Mouse (Mus musculus): ENCODE data around the gene Nol4l. TPM values are rescaled to one million over a fixed set of nuclear protein-coding genes. Genes with fewer than 3 reads are reported as not detected.
A peak's percentile ranks its signal among the peaks of the same experiment; 100 is the strongest.

The Nol4l gene
- polyA plus RNA-seq, 1 experiment from 2014 or later, result 25.6 TPM

DNA sequence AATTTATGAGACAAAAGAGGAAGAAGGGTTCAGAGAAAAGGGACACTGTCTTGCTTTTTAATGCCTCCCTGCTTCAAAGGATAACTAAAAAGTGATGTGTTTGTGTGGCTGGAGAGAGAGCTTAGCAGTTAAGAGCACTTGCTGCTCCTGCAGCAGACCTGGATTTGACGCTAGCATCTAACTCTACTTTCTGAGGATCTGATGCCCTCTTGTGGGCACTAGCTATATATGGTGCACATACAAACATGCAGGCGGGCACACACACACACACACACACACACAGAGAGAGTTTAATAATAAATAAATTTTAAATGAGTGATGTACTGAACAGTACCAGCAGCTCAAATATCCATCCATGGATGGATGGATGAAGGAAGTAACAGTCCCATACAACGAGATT, 66.5 kb downstream of the Nol4l start:
- Histone ChIP-seq H3K9me3 (no peaks in the 10 kb centered on the region), H3K27me3 (replicated peaks) (no peaks in the 10 kb centered on the region), H3K9ac (no peak overlapping the region), H3K36me3 (no peaks in the 10 kb centered on the region), H3K4me3 (replicated peaks) (no peak overlapping the region), H3K4me1 (replicated peaks) (no peaks in the 10 kb centered on the region), H3K4me2 (replicated peaks) (no peak overlapping the region), H3K27ac (no peak overlapping the region)
- 74% methylated on average over 3 of the region's 3 CpGs for WGBS
- no peak for ATAC-seq

DNA sequence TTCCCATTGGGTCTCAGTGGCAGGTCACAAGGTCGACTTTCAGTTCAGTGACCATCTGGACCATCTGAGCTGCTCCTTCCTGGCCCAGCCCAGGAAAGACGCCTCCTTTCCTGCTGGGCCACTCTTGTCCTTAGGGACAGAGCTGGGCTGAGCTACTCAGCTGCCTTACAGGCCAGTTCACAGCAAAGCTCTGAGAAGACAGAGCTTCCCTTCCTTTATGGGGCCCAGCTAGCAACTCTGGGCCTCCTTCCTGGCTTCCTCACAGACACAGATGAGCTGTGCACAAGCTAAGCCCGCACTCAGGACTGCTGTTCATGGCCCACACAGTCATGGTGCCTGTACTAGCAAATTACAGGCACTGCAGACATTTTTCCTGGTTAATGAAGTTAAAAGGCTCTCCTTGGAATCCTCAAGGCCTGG, 71.7 kb downstream of the Nol4l start:
- no peak for ATAC-seq
- H3K9ac ChIP-seq, result no peak overlapping the region
- H3K4me1 ChIP-seq (replicated peaks), result peaks cover 19% of the 10 kb centered on the region; the same call in 1 of the 2 replicates
- H3K27me3 ChIP-seq (replicated peaks), result no peaks in the 10 kb centered on the region
- WGBS, result 40% methylated on average over 3 of the region's 3 CpGs
- no peak overlapping the region for H3K4me2 ChIP-seq (replicated peaks)
- no peak overlapping the region for H3K4me3 ChIP-seq (replicated peaks)
- H3K27ac ChIP-seq, result peak overlapping the region; percentile 49
- H3K9me3 ChIP-seq, result no peaks in the 10 kb centered on the region
- no peaks in the 10 kb centered on the region for H3K36me3 ChIP-seq

DNA sequence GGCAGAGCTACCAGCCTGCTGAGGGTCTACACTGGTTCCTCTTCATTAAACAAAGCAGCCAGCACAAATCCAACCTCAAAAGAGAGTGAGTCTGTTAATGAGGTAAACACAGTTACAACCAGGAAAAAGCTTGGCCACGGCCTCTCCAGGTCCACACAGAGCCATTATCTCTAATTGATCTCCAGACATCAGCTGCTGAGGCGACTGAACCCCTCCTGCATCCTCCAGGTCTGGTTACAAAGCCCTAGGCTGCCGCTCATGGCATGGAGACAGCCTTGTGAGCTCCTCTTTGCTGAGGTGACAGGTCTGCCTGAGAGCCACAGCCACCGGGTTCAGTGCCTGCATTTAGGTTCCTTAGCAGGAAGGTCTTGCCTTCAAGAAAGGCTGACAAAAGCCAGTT, 72.3 kb downstream of the Nol4l start:
- WGBS, result 40% methylated on average over 4 of the region's 4 CpGs
- no peaks in the 10 kb centered on the region for H3K36me3 ChIP-seq
- H3K27me3 ChIP-seq (replicated peaks), result no peaks in the 10 kb centered on the region
- H3K4me3 ChIP-seq (replicated peaks), result no peak overlapping the region
- H3K4me2 ChIP-seq (replicated peaks), result no peak overlapping the region
- H3K27ac ChIP-seq, result peak overlapping the region; percentile 49
- peaks cover 19% of the 10 kb centered on the region; the same call in 1 of the 2 replicates for H3K4me1 ChIP-seq (replicated peaks)
- no peak for ATAC-seq
- H3K9me3 ChIP-seq, result no peaks in the 10 kb centered on the region
- no peak overlapping the region for H3K9ac ChIP-seq

DNA sequence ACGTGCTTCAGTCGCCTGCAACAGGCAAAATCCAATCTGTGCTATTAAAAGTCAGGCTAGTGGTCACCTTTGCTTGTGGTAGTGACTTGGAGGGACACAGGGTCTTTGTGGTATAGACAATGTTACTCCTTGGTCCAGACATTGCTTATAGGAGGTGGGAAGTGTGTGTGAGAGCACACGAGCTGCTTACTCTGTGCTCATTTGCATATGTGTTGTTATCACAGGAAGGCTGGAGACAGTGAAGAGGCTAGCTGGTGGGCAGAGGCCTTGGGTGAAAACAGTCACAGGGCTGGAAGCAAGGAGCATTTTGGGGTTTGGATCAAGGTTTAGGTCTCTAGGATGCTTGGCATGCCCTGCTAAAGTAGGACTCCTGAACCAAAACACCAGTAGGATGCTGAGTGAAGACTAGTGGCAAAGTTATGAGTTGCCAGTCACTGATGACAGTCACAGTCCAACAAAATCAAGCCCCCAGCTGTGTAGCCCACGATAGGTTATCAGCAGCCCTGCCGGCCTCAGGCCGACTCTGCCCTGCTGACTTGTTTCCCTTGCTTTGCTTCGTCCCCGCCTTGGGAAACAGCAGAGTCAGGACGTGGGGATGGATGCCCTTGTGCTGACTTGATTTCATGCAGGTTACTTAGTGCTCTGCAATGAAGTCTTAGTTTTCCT, 74.8 kb downstream of the Nol4l start:
- WGBS, result 68% methylated on average over 9 of the region's 9 CpGs
- Histone ChIP-seq H3K4me2 (replicated peaks) (no peak overlapping the region), H3K9ac (no peak overlapping the region), H3K36me3 (no peaks in the 10 kb centered on the region), H3K9me3 (no peaks in the 10 kb centered on the region), H3K4me1 (replicated peaks) (peaks cover 19% of the 10 kb centered on the region; the same call in 1 of the 2 replicates), H3K27ac (no peak overlapping the region), H3K27me3 (replicated peaks) (no peaks in the 10 kb centered on the region), H3K4me3 (replicated peaks) (no peak overlapping the region)
- no peak for ATAC-seq

DNA sequence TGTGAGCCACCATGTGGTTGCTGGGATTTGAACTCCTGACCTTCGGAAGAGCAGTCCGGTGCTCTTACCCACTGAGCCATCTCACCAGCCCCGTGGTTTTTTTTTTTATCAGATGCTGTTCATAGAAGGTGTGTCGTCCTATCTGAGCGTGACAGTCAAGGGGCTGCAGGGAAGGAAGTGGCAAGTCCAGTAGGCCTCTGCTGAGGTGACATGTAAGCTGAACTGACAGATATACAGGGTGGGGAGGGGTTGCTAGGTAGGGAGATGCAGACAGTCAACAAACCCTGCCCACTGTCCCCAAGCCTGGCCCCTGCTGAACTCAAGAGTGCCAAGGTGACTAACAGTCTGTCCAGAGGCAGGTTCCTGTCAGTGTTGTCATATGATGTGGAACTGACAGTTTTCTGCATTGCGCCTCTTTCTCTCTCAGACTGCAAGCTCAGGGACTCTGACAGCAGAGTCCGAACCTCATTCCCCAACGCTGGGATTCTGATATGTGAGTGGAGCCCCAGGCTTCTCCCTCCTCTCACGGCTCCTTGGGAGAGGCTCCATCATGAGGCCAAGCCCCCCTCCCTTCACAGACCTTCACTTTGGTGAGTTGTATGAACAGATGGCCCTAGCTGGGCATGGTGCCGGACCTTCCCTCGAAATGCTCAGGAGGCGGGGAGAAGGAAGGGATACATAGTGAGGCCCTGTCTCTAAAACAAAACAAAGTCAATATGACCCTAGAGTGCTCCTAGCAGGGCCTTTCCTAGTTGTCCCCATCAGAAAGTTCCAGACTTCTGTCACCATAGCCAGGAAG, 75.6 kb downstream of the Nol4l start:
- H3K4me2 ChIP-seq (replicated peaks), result no peak overlapping the region
- no peak overlapping the region for H3K4me3 ChIP-seq (replicated peaks)
- no peak overlapping the region for H3K27ac ChIP-seq
- H3K9ac ChIP-seq, result no peak overlapping the region
- peaks cover 19% of the 10 kb centered on the region; the same call in 1 of the 2 replicates for H3K4me1 ChIP-seq (replicated peaks)
- no peaks in the 10 kb centered on the region for H3K27me3 ChIP-seq (replicated peaks)
- H3K9me3 ChIP-seq, result no peaks in the 10 kb centered on the region
- ATAC-seq, result peak; percentile 79
- H3K36me3 ChIP-seq, result no peaks in the 10 kb centered on the region
- 57% methylated on average over 12 of the region's 12 CpGs for WGBS

DNA sequence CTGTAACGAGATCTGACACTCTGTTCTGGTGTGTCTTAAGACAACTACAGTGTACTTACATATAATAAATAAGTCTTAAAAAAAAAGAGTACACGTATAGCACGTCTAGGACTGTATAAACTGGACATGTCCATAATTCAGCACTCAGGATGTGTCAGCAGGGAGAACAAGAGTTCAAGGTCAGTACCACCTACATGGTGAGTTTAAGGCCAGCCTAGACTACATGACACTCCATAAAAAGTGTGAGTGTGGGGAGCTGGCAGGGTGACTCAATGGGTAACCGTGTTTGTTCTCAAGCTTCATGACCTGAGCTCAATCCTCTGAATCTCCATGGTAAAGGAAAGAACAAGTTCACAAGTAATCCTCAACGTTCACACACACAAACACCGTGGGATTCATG, 81.3 kb downstream of the Nol4l start:
- H3K4me3 ChIP-seq (replicated peaks), result no peak overlapping the region
- no peak overlapping the region for H3K4me2 ChIP-seq (replicated peaks)
- no peak for ATAC-seq
- H3K27me3 ChIP-seq (replicated peaks), result no peaks in the 10 kb centered on the region
- 73% methylated on average over 6 of the region's 6 CpGs for WGBS
- no peaks in the 10 kb centered on the region for H3K36me3 ChIP-seq
- no peaks in the 10 kb centered on the region for H3K9me3 ChIP-seq
- H3K9ac ChIP-seq, result no peak overlapping the region
- no peak overlapping the region for H3K27ac ChIP-seq
- H3K4me1 ChIP-seq (replicated peaks), result 0 out of 2 replicates have a peak, but pooled peaks cover 9% of the 10 kb centered on the region

DNA sequence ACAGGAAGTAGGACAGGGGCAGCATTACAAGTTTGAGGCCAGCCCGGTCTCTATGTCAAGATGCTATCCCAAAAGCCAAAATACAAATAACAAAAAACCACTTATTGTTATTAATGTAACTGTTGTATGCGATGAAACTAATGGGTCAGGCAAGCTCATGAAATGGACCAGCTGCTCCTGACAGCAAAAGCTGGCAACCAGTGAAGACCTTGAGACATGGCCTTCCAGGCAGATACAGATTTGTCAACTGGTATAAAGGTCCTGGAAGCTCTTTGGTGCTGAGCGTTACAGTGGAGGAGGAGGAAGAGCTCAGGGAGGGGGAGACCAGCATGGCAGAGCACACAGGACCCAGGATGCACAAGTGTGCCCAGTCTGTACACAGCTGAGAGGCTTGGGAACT, 82.1 kb downstream of the Nol4l start:
- WGBS, result 67% methylated on average over 3 of the region's 3 CpGs
- no peak overlapping the region for H3K27ac ChIP-seq
- H3K4me2 ChIP-seq (replicated peaks), result no peak overlapping the region
- no peaks in the 10 kb centered on the region for H3K9me3 ChIP-seq
- no peaks in the 10 kb centered on the region for H3K36me3 ChIP-seq
- H3K27me3 ChIP-seq (replicated peaks), result no peaks in the 10 kb centered on the region
- H3K4me3 ChIP-seq (replicated peaks), result no peak overlapping the region
- ATAC-seq, result no peak
- no peak overlapping the region for H3K9ac ChIP-seq
- peaks cover 11% of the 10 kb centered on the region; the same call in 1 of the 2 replicates for H3K4me1 ChIP-seq (replicated peaks)

DNA sequence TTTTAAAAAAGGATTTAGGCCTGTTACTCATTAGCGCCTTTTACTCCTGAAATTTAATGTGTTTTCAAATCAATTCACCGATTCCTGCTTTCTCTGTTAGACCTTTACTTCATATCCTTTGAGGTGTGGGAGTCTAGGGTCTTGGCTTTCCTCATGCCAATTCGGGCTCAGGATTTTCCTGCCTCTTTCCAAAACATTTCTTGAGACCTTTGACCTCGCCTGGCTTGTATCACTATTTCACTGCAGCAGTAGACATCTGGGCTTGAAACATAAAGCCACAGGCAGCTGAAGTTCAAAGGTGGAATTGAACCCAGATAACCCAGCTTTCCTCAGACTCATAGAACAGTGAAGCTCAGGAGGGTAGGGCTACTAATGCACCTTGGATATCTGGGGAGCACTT, 83.3 kb downstream of the Nol4l start:
- Histone ChIP-seq H3K36me3 (no peaks in the 10 kb centered on the region), H3K9me3 (no peaks in the 10 kb centered on the region), H3K27ac (no peak overlapping the region; the same call in 1 of the 2 replicates), H3K9ac (0 out of 2 replicates have a peak overlapping the region, but pooled peaks have one; percentile 6), H3K4me2 (replicated peaks) (peak overlapping the region; percentile 99), H3K4me3 (replicated peaks) (no peak overlapping the region), H3K27me3 (replicated peaks) (no peaks in the 10 kb centered on the region), H3K4me1 (replicated peaks) (peaks cover 24% of the 10 kb centered on the region)
- ATAC-seq, result no peak
- WGBS, result 21% methylated on average over 4 of the region's 4 CpGs

DNA sequence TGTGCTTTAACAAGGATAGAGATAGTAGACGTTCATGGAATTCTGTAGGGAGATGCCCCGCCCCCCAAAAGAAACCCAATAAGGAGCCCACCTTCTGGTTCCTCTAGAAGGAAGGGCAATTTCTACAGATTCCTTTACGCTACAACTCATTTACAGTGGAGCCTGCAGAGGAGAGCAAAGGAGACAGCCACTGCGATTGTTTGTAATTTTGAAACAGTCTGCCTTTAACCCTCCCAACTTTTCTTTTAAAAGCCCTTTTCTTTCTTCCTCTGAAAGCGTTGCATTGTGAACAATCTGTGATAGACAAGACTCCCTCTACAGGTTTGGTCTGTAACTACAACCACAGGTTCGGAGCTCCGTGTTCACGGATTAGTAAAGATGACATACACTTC, 83.8 kb downstream of the Nol4l start:
- Histone ChIP-seq H3K27me3 (replicated peaks) (no peaks in the 10 kb centered on the region), H3K4me1 (replicated peaks) (peaks cover 28% of the 10 kb centered on the region), H3K4me2 (replicated peaks) (peak overlapping the region; percentile 99), H3K27ac (peak overlapping the region; percentile 98), H3K4me3 (replicated peaks) (peak overlapping the region; percentile 98), H3K9ac (peak overlapping the region; percentile 71), H3K9me3 (no peaks in the 10 kb centered on the region), H3K36me3 (no peaks in the 10 kb centered on the region)
- WGBS, result 0% methylated on average over 8 of the region's 8 CpGs
- no peak for ATAC-seq

DNA sequence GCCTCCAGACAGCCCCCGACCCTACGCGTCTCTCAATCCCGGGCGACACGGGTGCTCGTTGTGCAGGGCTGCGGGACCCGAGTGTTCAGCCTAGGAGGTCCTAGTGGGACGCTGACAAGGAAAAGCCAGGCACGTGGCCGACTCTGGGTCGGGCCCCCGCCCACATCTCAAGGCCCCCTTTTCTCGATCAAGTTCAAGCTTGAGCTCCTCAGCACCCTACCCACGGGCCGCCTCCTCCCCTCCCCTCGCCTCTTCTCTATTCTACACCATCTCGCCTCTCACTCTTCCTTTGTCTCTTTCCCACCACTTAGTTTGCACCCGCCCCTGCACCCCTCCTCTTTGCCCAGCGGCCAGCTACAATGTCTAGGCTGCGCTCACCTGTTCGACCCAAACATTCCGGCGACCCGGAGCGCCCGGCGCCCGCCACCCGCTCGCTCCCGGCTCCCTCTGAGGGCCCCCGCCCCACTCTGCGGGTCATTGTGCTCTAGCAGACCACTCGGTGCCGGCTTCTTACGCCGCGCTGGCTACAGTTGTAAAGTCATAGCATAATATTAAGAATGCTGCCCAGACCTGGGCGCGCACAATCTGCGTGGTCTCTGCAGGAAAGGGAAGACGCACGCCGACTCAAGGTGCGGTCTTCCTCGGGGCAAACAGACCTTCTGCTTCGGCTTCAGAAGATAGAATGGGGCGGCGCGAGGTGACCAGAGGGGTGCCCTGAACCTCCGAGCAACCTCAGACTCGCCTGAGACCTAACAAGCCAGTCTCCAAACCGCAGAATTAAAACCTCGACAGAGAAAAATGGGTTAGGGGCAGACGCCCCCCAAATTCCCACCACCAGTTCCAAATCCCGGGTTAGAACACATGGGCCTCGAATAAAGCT, 84.4 kb downstream of the Nol4l start:
- no peaks in the 10 kb centered on the region for H3K27me3 ChIP-seq (replicated peaks)
- H3K4me2 ChIP-seq (replicated peaks), result peak overlapping the region; percentile 99
- H3K36me3 ChIP-seq, result no peaks in the 10 kb centered on the region
- no peaks in the 10 kb centered on the region for H3K9me3 ChIP-seq
- peak overlapping the region; percentile 71 for H3K9ac ChIP-seq
- peak; percentile 40; the same call in 1 of the 2 replicates for ATAC-seq
- H3K4me1 ChIP-seq (replicated peaks), result peaks cover 35% of the 10 kb centered on the region
- H3K4me3 ChIP-seq (replicated peaks), result peak overlapping the region; percentile 98
- H3K27ac ChIP-seq, result peak overlapping the region; percentile 98
- under 1% methylated on average over 59 of the region's 59 CpGs for WGBS

DNA sequence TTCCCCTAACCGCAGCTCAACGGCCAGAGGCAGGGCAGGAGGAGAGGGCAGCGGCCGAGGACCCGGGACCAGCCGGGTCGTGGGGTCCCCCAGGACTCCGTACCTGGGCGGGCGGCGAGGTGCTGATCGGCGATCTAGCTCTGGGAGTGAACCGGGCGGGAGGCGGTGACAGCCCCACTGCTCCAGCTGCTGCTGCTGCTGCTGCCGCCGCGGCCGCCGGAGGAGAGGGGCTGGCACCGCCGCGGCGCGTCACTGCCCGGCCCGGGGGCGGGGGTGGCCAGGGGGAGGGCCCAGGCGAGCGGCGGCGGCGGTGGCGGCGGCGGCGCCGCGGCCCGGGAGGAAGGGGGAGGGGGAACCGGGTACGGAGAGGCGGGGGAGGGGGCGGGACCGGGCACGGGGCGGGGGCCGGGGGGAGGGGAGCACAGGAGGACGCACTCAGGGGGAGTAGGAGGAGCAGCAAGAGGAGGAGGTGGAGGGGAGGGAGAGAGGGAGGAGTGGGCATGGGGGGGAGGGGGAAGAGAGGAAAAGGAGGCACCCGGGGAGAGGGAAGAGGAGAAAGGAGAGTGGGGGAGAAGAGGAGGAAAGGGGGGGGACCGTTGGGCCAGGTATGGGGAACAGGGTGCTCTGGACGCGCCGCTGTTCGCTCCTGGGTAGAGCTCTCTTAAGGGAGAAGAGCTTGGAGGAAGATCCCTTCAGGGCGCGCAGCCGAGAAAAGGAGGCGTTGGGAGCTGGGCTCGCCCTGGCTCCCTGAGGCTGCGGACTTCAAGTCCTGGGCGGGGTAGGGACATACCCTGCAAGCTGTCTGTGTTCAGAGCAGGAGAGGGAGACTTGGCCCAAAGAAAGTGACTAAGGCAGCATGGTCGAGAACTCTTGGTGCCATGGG, 85.3 kb downstream of the Nol4l start:
- no peaks in the 10 kb centered on the region for H3K9me3 ChIP-seq
- H3K4me1 ChIP-seq (replicated peaks), result peaks cover 39% of the 10 kb centered on the region
- H3K27ac ChIP-seq, result peak overlapping the region; percentile 98
- 1% methylated on average over 30 of the region's 64 CpGs for WGBS
- peak; percentile 76 for ATAC-seq
- peak overlapping the region; percentile 98 for H3K4me3 ChIP-seq (replicated peaks)
- peak overlapping the region; percentile 95 for H3K9ac ChIP-seq
- no peaks in the 10 kb centered on the region for H3K27me3 ChIP-seq (replicated peaks)
- H3K36me3 ChIP-seq, result no peaks in the 10 kb centered on the region
- peak overlapping the region; percentile 99 for H3K4me2 ChIP-seq (replicated peaks)

All from intestine, embryonic 15.5 days (tissue).